Mouse (Mus musculus): ENCODE measurements around the gene Fam198a.

Fam198a gene

DNA sequence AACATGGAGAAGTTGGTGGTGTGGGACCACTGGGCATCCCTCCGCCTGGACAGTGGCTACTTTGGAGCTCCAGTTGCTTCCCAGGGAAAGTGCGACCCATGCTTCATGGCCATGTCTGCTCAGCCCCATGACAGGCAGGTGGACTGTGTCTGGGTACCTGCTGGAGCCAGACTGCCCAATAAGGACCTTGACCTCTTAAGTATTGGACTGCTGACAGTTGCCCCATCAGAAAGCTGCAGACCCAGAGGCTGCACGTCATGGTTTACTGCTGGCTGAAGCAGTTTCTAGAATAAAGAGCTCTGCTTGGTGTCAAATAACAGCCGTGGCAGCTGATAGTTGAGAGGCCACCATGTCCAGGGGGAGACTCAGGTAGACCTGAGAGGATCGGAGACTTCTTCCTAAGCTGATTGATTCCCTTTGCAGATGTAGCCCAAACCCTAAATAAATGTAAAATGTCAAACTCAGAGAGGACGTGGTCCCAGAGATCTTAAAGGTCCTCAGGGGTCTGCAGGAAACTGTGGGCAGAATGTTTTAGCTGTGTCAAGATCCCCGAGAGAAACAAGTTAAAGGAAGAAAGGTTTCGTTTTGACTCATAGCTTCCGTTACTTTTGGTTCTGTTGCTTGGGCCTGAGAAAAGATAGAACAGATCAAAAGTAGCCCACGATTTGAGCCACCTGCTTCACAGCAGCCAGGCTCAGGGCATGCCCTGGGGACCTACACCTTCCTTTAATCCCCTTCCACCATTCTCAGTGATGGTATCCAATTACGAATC, 24.0 kb upstream of the Fam198a start:
- no peak for DNase-seq (ENCODE audit: low read depth, low spot score)

DNA sequence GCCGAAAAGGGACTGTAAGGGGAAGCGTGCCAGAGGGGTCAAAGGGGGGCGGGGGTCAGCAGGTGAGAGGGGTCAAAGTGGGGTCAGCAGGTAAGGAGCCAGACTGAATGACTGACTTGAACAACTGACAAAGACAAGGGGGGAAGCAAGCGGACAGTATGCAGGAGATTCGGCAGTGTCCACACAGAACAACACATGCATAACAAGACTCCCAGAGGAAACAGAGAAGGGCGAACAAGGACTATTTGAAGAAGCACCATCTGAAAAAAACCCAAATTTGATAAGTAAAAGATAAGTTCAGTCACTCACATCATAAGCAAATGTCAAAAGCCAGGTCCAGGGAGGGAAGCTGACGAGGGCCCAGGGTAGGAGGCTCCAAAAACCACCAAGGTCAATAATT, 23.1 kb upstream of the Fam198a start:
- no peak for DNase-seq (ENCODE audit: low read depth, low spot score)

- peak; percentile 29 for DNase-seq (ENCODE audit: low read depth, low spot score)
Measured at GRCm38 (mm10) chr9:121928498-121928897, 22.3 kb upstream of the Fam198a start.

GRCm38 (mm10) chr9:121934856-121935255, 15.9 kb upstream of the Fam198a start:
- no peak for DNase-seq (ENCODE audit: low read depth, low spot score)

DNA sequence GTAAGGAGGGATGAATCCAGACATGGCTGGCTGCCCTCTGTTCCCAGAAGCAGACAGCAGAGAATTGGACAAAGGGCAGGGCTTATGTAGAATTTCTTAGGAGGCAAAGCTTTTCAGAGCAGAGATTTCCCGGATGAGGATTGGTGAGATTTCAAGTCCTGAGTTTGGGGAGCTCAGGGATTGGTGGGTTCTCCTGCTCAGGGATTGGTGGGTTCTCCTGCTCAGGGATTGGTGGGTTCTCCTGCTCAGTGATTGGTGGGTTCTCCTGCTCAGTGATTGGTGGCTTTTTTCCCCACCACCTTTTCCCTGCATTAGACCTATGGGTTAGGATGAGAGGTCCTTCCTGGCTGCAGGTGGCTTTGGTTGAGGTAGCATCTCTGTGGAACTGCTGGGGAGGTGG, 13.8 kb upstream of the Fam198a start:
- peak; percentile 56 for DNase-seq (ENCODE audit: low read depth, low spot score)

- no peak for DNase-seq (ENCODE audit: low read depth, low spot score)
Measured at GRCm38 (mm10) chr9:121937451-121937864, 13.3 kb upstream of the Fam198a start.

DNA sequence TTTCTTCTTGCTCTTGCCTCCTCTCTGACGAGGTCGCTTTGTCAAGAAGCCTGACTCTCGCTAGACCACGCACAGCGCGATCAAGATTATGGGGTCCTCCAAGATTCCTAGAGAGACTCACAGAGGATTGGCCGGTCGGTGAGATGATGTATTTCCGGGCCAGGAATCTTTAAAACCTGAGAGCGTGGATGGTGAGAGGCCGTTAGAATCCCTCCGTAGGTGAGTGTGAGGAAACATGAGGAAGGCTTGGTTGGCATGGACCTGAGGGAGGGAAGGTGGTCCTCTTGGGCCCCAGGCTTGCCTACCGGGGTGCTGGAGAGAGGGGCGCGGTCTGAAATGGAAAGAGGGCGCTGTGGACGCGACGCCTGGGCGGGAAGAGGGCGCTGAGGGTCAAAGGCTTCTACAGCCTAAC, 12.8 kb upstream of the Fam198a start:
- peak; percentile 9 for DNase-seq (ENCODE audit: low read depth, low spot score)

DNA sequence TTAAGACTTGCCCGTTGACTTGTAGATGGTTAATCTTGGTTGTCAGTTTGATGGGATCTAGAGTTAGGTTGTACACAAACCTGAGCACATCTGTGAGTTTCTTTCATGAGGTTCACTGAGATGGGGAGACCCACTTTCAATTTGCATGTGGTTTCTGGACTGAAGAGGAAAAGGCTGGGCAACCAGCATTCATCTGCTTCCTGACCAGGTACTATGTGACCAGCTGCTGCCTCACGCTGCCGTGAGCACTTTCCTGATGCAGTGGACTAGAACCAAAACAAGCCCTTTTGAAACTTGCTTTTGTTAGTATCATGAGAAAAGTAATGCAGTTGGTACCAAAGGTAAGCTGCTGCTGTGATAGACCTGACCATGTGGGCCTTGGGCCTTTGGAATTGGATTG, 7.8 kb upstream of the Fam198a start:
- DNase-seq (ENCODE audit: low read depth, low spot score) = no peak

- DNase-seq (ENCODE audit: low read depth, low spot score) = no peak
Measured at GRCm38 (mm10) chr9:121943628-121944027, 7.2 kb upstream of the Fam198a start.

DNA sequence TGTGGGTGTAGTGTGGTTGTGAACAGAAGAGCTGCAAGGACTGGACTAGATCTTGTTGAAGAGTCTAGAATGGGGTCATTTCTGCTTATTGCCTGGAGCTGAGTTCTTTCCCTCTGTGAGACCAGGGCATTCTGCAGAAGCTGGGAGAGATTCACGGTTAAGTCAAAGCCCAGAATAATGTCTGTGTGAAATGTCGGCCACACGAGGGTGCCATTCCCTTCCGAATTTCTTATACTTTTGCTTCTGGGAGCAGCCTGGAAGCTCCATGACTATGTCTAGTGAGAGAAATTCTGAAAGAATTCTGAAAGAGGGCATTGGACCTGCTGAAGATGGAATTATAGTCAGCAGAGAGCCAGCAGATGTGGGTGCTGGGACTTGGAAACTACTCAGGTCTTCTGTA, 3.0 kb upstream of the Fam198a start:
- peak; percentile 30 for DNase-seq (ENCODE audit: low read depth, low spot score)

DNA sequence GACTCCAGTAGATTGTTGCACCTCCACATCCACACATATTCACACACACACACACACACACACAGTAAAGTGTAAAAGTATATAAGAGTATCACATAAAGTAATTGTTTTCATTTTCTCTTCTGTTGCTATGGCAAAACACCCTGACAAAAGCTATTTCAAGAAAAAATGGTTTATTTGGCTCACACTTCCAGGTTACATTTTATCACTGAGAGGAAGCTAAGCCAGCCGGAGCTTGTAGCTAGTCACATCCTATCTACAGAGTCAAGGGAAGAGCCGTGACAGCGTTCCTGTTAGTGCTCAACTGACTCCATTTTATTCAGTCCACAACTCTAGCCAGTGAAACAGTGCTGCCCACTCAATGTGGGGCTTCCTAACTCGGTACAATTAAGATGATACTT, 2.4 kb upstream of the Fam198a start:
- DNase-seq (ENCODE audit: low read depth, low spot score) = no peak

DNA sequence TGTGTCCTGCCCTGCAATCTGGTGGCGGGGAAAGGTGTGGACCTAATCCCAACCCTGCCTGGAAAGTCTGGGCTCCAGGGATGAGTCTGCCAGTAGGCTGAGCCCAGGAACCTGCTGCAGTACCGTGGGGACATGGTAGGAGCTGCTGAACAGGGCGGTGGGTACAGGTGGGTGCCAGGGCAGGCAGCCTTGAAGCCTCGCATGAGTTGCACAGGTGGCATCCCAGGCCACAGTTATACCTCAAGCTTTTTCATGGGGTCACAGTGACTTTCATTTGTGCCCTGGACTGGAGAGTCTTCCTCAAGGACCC, 281 bp downstream of the Fam198a start:
- DNase-seq (ENCODE audit: low read depth, low spot score) = no peak

DNA sequence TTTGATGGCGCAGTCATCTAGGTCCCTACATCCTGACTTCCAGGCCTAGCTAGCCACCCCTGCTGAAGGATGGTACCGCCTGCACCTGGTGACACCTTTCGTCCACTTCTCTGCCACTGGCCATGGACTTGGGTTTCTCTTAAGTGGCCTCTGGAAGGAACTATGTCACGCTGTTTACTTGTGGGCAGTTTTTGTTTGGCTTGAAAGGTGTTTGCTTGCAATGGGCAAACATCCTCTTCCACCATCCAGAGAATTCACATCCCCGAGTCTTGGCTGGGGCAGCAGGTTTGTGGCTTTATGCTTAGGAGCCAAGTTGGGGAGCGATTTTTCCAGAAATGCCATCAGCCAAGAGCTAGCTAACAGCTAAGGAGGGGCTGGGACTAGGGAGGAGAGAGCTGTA, 1.8 kb downstream of the Fam198a start:
- no peak for DNase-seq (ENCODE audit: low read depth, low spot score)

DNA sequence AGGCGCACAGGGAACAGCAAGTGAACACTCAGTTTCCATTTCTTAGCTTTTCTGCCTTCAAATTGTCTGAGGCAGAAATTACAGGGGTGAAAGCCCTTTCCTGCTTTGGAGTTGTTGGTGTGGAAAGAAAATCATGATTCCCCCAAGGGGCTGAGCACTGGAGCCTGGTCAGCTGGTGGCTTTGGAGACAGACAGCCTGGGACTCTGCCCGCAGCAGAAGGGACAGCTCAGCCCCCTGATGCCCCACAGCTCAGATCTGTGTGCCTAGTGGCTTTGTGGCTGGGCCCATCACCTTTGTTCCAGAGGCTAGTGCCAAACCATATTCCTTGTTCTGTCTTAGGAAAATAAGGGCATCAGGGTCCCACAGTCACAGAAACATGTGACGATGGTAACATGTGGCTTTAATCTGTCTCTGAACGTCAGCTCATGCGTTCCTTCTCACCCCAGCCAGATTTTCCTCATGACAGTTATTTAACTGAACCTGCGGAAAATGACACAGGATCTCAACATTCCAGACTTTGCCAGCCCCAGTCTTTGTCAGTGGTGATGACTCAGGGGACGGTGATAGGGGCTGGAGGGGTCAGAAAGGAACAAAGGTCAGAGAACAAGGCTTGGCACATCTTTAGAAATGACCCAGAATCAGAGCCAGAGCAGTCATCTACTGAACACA, 9.3 kb downstream of the Fam198a start:
- no peak for DNase-seq (ENCODE audit: low read depth, low spot score)

DNA sequence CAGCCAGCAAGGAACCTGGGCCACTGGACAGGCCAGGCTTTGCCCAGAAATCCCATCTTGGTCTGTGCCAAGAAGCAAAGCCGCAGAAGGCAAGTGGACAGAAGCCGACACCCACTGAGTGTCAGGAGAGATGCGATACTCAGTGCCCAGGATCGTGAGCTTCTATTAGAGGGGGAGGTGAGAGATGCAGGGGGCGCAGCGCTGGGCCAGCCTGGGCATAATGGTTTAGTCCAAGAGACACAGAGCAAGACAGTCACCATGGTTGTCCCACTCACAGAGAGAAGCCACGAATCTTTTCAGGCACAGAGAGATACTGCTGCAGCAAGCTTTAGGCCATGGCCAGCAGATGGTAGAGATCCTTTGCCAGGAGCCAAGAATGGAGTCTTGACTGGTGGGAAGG, 14.2 kb downstream of the Fam198a start:
- DNase-seq (ENCODE audit: low read depth, low spot score) = no peak

GRCm38 (mm10) chr9:121968258-121968657, 17.5 kb downstream of the Fam198a start:
- no peak for DNase-seq (ENCODE audit: low read depth, low spot score)

GRCm38 (mm10) chr9:121969841-121970381, 19.1 kb downstream of the Fam198a start:
- DNase-seq (ENCODE audit: low read depth, low spot score) = no peak

DNA sequence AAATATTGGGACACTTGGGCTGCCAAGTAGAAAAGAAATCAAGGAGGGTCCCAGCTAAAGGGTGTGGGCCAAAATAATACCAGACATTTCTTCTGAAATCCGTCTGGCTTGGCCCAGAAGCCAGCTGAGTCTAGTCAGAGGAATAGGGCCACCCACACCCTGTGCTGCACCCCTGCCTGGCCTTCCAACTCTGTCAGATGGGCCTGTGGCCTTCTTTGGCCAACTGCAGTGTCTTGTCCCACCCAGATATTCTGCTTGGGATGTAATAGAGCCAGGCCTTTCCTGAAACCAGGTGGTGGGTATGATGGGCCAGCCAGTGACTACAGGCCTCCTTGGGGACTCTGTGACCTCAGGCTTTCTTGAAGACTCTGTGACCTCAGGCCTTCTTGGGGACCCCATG, 22.4 kb downstream of the Fam198a start:
- DNase-seq (ENCODE audit: low read depth, low spot score) = no peak

GRCm38 (mm10) chr9:121974141-121974986, 23.6 kb downstream of the Fam198a start:
- DNase-seq (ENCODE audit: low read depth, low spot score) = no peak

DNA sequence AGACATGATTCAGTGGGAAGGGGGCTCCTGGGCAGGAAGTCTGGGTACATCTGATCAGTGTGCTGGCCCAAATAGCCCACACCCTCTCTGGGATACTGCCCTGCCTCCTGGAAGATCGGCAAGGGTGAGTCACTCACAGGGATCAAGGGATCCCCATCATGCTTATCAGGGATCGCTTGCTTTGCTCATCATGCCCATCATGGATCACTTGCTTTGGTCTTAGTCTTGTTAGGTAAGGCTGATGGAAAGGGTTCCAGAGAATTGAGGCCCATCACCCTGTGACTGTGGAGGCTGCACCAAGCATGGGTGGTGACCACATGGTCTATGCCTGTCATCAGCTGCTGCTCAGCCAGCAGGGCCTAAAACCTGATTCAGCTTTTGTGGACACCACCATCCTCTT, 24.5 kb downstream of the Fam198a start:
- no peak for DNase-seq (ENCODE audit: low read depth, low spot score)

GRCm38 (mm10) chr9:121981046-121981445, 30.3 kb downstream of the Fam198a start:
- no peak for DNase-seq (ENCODE audit: low read depth, low spot score)

DNA sequence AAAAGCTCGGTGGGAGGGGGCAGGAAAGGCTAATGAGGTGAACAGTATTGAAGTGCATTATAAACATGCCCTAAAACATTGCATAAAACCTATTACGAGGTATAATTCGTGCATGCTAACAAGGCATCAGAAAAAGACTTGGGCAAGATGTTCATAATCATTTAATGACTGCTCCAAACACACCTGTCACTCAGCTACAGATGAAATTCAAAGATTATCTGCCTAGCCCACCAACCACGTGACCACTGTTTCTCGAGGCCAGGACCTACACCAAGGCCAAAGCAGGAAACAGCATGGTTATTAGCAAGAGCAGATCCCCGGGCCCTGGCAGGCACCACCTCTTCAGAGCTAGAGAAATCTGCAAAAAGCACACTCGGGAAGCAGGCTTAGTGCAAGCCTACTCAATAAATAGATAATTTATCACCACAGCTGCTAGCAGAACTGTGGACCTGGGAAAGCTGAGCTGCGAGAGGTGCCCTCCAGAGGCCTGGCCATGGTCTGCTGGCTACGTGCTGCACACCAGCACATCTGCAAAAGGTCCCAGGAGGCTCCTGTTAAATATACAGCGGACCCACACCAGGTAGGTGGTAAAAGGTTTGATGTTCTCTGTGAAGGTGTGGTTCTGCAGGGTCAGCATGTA, 30.8 kb downstream of the Fam198a start:
- DNase-seq (ENCODE audit: low read depth, low spot score) = no peak
